Mouse (Mus musculus) C2C12 (cell line): ENCODE measurements at regions not wholly inside any gene's neighbourhood (a gene's known extent, or its start where the extent isn't known, plus 50 kb on each side); places are given as distances from the start of the nearest gene placed in this dataset.

Source experiments
- CEBPB ChIP-seq: IDR thresholded peaks from one replicate; pipeline ENCODE4 v1.6.1; 2011; ENCODE audit warnings: low read depth, mild to moderate bottlenecking, control low read depth, moderate library complexity
- CTCF ChIP-seq: IDR thresholded peaks from one replicate; pipeline ENCODE4 v1.5.1; 2011; ENCODE audit not compliant: control insufficient read depth, insufficient read depth, insufficient read length
- FOSL1 ChIP-seq: IDR thresholded peaks from one replicate; pipeline ENCODE4 v1.8.0; 2011; ENCODE audit warnings: mild to moderate bottlenecking, low read length; ENCODE audit not compliant: poor library complexity, insufficient read depth, severe bottlenecking
- MAX ChIP-seq: IDR thresholded peaks from one replicate; pipeline ENCODE4 v1.6.1; 2011; ENCODE audit warnings: mild to moderate bottlenecking, control low read depth
- MYOG ChIP-seq: IDR thresholded peaks from one replicate; pipeline ENCODE4 v1.6.1; 2011; ENCODE audit not compliant: control insufficient read depth, insufficient read length; ENCODE audit errors: extremely low read depth
- USF1 ChIP-seq: IDR thresholded peaks from one replicate; pipeline ENCODE4 v1.6.1; 2011; ENCODE audit warnings: low read depth, mild to moderate bottlenecking, control low read depth, moderate library complexity

GRCm38 (mm10) chr2:8344748-8345147 is 835.4 kb upstream of the Celf2 start:
- TF ChIP-seq CTCF (no peak), FOSL1 (no peak), MYOG (no peak), MAX (no peak), USF1 (no peak), CEBPB (no peak)
